Mouse (Mus musculus) megakaryocyte-erythroid progenitor cell, adult 5 weeks (primary cell): ENCODE results near the gene Drosha. TPM values are rescaled to one million over a fixed set of nuclear protein-coding genes. Genes with fewer than 3 reads are reported as not detected.

ENCODE experiments used
- polyA plus RNA-seq: library from polyadenylated mRNA; stranded (reverse); fragments of >175 nt; gene quantifications from 2 replicates; pipeline ENCODE4 v1.2.3, GENCODE M21; 2012

The Drosha gene
- 152 and 167 TPM in 2 replicates for polyA plus RNA-seq

DNA sequence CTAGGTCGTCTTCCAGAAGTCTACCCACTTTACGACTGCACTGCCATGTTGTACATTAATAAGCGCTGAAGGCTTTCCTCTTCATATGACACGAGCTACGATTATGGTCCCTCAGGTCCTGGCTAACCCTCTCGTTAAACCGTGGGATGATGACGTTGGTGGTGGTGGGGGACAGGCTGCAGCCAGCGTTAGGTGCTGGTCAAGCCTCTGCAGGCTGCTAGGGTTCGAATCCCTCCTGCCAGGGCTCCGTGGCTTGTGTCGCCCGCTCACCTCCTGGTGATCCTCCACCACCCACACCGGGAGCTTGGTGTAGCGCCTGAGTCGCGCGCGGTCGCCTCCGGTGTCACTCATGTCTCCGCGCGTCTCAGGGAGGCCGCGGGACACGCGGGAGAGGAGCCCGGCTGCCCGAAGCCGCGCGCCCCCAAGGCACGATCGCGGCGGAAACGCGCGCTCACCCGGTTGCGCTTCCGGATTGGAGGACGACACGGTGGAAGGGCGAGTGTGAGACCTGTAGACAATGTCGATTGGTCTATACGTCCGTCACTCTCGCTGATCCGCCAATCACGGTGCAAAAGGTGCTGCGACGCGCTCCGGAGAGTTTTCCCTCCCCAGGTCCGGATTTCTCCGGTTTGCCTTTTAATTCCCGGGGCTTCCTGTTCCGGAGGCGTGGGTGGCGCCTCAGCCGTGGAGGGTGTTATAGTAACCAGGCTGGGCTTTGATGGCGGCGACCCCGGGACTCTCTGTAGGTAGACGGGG lies at the start of gene Drosha, which contains the start of gene 6030458C11Rik:
TSS of gene Drosha (plus strand) at position 619 of the 756 bp plus-strand sequence.
TSS of gene 6030458C11Rik (minus strand) at position 453 of the 756 bp plus-strand sequence.

Other genes with a start within 250 kb of the Drosha start
- 0.29 and 0.51 TPM in 2 replicates for gene Pdzd2, start 84.9 kb upstream of the Drosha start, polyA plus RNA-seq
- 3.9 and 5.5 TPM in 2 replicates for gene 6030458C11Rik, start 166 bp upstream of the Drosha start, polyA plus RNA-seq